Mouse (Mus musculus) brain, adult 2 months (tissue): ENCODE measurements around the gene Rngtt.
A peak's percentile ranks its signal among the peaks of the same experiment; 100 is the strongest.
"Not testable (repeated sequence)": the region's sequence is repeated elsewhere in the genome, so short reads cannot be mapped to it uniquely, and the experiment has no call there.

ENCODE experiments used
- DNase-seq: peaks from one replicate; pipeline ENCODE4 v3.0.0; 2011; ENCODE audit warnings: low read depth, low spot score

The Rngtt gene

GRCm38 (mm10) chr4:33309764-33310757 lies at the start of gene Rngtt:
Rngtt (plus strand) TSS chr4:33310311.
- DNase-seq: peak; percentile 98

- peak; percentile 11 for DNase-seq
Observed at GRCm38 (mm10) chr4:33260311-33260710, 49.8 kb upstream of the Rngtt start.

GRCm38 (mm10) chr4:33261311-33261753 lies 48.8 kb upstream of the Rngtt start:
- DNase-seq: peak; percentile 82

- no peak for DNase-seq
Observed at GRCm38 (mm10) chr4:33262897-33263296, 47.2 kb upstream of the Rngtt start.

GRCm38 (mm10) chr4:33264979-33265726 lies 45.0 kb upstream of the Rngtt start:
- no peak for DNase-seq

- DNase-seq: no peak
Observed at GRCm38 (mm10) chr4:33270386-33271314, 39.5 kb upstream of the Rngtt start.

GRCm38 (mm10) chr4:33273437-33273836 lies 36.7 kb upstream of the Rngtt start:
- DNase-seq: no peak

GRCm38 (mm10) chr4:33281891-33282685 lies 28.0 kb upstream of the Rngtt start:
- no peak for DNase-seq

- DNase-seq: no peak
Observed at GRCm38 (mm10) chr4:33284083-33284880, 25.8 kb upstream of the Rngtt start.

- no peak for DNase-seq
Observed at GRCm38 (mm10) chr4:33285448-33285847, 24.7 kb upstream of the Rngtt start.

- DNase-seq: no peak
Observed at GRCm38 (mm10) chr4:33289106-33289650, 20.9 kb upstream of the Rngtt start.

- DNase-seq: peak; percentile 83
Observed at GRCm38 (mm10) chr4:33290002-33290401, 20.1 kb upstream of the Rngtt start, which contains the start of gene Pnrc1. Pnrc1 (minus strand) TSS chr4:33290163.

GRCm38 (mm10) chr4:33290878-33291277 lies 19.2 kb upstream of the Rngtt start:
- peak; percentile 35 for DNase-seq

- peak; percentile 83 for DNase-seq
Observed at GRCm38 (mm10) chr4:33292409-33293370, 17.4 kb upstream of the Rngtt start.

- DNase-seq: not testable (repeated sequence)
Observed at GRCm38 (mm10) chr4:33300891-33301665, 9.0 kb upstream of the Rngtt start.

GRCm38 (mm10) chr4:33303057-33303456 lies 7.1 kb upstream of the Rngtt start:
- DNase-seq: no peak

GRCm38 (mm10) chr4:33307146-33307545 lies 3.0 kb upstream of the Rngtt start:
- no peak for DNase-seq
